Mouse (Mus musculus) lung, postnatal 4 days (tissue): Measurements from ENCODE around the gene Fuz.
"Not testable (repeated sequence)": the region's sequence is repeated elsewhere in the genome, so short reads cannot be mapped to it uniquely, and the experiment has no call there.

Source experiments
- DNase-seq, 2 experiments: peaks; one replicate each; pipeline ENCODE4 v3.0.0; 2021

Fuz gene

GRCm38 (mm10) chr7:44860576-44861428, 35.1 kb upstream of the Fuz start:
- peak; percentile 82 to 83 for DNase-seq

DNA sequence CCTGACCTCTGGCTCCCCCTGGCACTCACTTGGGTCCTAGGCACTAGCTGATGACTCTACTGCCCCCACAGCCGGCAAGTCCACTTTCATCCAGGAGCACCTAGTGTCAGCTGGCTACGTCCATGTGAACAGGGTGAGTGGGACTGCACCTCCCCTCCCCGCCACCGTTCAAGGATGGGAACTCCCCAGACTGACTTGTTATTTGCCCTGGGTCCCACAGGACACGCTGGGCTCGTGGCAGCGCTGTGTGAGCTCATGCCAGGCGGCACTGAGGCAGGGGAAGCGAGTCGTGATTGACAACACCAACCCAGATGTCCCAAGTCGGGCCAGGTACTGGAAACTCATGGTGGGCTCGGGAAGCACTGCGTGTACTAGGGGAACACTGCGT, 34.5 kb upstream of the Fuz start:
- no peak for DNase-seq

DNA sequence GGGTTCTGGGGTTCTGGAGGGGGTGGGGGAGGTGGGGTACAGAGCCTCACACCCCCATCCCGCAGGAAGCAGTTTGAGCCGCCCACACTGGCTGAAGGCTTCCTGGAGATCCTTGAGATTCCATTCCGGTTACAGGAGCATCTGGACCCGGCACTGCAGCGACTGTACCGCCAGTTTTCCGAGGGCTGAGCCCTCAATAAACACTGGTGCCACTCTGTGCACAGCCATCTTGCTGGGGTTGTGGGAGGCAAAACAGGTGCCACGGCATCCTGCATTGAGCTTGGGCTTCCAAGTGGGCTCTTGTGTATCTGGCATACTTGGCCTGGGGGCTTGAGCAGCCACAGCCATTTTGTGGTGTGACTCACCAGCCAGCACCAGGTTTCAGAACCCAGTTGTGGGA, 33.4 kb upstream of the Fuz start:
- no peak for DNase-seq

DNA sequence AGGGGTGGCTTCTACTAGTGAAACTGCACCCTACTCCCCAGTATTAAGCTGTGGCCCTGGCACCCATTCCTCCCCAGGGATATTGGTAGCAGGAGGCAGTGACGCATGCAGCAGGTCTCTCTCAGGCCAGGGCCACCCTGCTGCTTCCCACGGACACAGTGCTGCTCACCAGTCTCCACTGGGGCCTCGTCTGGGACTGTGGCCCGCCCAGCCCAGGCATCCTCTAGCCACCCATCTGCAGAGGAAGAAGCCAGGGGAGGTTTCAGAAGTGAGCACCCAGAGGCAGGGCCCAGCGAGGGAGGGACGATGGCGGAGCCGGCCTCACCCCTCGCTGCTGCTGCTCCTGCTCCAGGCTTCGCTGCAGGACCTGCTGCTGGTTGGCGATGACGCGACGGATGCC, 32.7 kb upstream of the Fuz start:
- no peak for DNase-seq

DNA sequence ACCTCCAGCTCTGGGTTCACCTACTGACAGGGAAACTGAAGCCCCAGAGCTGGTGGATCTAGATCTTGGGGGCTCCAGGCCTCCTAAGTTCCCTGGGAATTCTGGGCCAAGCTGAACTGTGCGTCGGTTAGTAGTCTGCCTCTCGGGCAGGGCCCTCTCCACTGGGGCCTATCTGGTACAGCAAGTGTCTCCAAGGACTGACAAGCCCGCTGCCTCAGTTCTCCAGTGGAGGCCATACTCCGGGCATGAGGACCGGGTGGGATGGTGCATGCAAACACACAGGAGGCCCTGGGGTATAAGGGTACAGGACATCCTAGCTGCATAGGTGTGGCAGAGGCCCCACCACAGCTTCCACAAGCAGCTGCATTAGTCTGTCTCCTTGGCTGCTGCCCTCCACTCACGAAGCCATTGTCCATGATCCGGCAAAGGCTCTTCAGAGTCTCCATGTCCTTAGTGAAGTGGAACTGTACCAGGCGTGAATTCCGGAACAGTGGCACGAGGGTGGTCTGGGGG, 31.8 kb upstream of the Fuz start:
- no peak for DNase-seq

DNA sequence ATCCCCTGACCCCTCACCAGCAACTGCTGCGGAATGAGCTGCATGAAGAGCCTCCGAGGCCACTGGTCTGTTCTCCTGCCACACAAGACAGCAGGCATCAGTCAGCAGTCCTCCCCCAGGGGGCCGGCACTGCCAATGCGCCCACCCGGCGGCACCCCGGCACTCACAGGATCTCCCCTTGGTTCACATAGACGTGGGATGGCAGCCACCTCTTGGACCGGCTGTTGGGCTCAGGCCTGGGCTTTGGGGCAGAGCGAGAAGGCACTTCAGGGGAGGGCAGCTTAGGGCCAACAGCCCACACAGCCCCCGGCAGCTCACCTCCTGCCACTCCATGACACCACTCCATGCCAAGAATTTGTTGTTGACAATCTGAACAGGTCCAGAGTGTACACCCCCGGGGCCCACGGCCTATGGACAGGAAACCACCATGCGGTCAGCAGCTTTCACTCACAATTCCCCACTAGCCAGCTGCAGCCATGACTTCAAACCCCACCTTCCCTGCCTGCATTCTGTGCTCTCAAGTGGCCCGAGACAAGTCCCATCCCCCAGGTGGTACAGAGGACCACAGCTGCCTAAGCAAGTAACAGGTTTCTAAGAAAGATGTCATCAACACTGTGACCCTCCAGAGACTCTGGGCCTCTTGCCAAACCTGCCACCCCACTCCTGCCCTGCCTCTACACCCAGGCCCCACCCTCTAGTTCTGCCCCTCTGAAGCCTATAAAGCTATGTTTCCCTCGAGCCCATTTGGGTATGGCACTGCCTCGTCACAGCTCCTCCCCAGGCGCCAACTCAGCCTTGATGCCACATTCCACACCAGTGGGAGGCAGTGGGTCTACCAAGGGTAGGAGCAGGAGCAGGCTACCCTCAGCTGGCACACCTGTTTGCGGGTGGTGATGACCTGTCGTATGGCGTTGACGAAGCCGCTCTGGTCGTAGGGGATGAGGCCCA, 31.0 kb upstream of the Fuz start:
- DNase-seq: peak; percentile 59 to 74

DNA sequence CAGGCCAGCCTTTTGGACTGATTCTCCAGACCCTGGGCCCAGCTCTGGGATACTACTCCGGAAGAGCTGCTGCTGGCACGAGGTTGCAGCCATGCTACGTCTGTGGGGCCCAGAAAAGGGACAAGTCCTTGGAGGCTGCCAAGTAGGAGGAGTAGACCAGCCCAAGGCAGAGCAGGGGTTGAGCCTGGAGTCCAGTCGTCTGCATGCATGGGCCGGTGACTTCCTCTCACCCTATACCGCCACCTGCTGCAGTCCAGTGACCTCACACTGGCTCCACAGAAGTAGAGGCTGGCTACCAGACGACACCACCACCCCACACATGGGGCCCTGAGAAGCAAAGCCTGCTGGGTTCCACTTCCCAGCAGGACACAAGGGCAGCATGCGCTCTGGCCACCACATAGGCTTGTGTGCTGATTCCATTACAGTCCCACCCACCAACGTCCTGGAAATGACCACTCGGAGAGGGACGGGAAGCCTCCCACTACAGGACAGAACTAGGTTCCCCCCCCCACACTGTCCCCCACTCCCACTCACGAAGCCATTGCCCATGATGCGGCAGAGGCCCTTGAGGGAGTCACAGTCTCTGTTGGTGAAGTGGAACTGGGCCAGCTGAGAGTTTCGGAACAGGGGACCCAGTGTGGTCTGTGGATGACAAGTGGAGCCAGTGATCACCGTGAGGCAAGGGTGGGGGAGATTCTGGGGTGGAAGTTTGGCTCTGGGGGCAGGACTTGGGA, 29.4 kb upstream of the Fuz start:
- peak; percentile 79 to 89 for DNase-seq

DNA sequence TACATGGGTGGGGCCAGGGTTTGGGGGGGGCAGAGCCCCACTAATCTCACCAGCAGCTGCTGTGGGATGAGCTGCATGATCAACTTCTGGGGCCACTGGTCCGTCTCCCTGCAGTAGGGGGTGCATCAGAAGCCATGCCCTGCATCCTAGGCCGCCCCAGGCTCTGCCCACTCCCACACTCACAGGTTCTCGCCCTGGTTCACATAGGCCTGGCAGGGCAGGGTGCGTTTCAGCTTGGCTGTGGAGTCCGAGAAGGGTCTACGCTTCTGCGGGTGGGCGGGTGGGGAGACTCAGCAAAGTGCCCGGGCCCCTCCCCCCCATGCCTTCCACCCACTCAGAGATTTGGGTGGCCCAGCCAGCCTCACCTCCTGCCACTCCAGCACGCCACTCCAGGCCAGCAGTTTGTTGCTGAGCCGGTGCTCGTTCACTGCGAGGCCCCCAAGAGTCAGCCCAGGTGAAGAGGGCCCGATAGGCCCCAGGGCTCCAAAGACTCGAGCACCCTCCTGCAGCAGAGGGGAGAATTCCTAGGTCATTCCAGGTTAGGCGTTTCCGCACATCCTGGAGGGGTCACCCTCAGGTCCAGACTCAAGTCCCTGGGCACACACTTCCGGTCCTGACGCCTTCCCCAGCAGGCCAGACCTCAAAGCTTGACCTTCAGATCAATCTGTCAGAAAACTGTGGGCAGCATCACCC, 28.7 kb upstream of the Fuz start:
- DNase-seq: no peak

DNA sequence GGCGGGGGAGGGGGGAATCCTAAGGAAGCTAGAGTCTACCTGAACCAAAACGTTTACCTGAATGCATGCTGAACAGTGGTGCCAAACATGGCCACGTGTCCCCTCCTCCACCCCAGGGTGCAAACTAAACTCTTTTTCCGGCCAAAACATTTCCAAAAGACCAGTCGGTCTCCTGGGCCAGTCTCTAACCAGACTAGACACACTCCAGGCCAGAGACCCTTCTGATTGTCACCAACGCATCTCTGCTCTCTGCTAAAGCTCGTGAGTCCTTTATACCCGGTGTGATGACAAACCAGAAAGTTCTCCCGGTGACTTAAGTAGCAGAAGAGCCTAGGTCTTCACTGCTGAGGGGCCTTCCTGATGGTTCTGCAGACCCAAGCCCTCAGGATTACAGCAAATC, 28.1 kb upstream of the Fuz start:
- DNase-seq: no peak

DNA sequence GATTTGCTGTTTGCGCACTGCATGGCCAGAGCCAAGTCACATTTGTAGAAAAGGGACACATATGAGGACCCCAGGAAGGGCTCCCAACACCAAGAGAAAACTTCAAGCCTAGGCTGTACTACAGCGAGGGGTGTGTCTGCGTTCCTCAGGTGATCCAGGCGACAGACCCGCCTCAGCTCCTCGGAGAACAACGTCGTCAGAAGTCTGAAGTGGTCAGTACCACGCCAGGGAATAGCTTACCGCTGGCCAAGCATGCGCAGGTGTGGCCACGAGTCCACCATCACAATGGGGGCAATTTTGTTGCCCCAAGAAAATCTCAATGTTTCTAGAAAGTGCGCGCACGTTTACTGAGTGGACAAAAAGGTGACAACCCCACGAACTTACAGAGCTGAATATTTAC, 27.4 kb upstream of the Fuz start:
- peak; percentile 64 to 81 for DNase-seq

DNA sequence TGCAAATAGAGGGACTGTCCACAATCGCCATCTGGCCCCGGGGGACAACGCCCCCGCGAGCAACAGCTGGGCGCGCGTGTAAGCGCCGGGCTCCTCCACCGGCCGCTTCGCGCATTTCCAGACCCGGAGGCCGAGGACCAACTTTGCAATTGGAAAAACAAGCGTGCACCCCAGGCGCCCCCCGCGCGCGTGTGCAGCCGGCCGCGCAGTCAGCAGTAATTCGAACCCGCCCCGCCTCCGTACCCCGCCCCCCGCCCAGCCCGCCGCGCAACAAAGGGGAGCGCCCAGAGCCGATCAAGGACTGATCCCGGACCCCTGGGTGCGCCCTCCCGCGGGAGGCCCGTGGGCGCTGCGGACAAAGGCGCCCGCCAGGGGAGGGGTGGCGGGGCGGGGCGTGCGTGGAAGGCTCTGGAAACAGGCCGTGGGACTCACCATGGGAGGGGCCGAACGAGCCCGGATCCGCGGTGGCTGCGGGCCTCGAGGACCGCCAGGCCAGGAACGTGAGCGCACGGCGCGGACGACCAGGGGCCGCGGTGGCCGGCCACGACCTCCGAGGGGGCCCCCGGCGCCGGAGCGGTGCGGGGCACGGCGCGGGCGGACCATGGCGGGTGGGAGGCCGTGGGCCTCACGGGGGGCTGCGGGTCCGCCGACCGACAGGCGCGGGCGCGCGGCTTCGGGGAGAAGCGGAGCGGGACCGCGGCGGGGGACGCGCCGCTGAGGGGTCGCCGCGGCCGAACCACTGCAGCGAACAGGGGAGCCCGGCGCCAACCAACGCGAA, 26.8 kb upstream of the Fuz start:
- DNase-seq: peak; percentile 80 to 90

DNA sequence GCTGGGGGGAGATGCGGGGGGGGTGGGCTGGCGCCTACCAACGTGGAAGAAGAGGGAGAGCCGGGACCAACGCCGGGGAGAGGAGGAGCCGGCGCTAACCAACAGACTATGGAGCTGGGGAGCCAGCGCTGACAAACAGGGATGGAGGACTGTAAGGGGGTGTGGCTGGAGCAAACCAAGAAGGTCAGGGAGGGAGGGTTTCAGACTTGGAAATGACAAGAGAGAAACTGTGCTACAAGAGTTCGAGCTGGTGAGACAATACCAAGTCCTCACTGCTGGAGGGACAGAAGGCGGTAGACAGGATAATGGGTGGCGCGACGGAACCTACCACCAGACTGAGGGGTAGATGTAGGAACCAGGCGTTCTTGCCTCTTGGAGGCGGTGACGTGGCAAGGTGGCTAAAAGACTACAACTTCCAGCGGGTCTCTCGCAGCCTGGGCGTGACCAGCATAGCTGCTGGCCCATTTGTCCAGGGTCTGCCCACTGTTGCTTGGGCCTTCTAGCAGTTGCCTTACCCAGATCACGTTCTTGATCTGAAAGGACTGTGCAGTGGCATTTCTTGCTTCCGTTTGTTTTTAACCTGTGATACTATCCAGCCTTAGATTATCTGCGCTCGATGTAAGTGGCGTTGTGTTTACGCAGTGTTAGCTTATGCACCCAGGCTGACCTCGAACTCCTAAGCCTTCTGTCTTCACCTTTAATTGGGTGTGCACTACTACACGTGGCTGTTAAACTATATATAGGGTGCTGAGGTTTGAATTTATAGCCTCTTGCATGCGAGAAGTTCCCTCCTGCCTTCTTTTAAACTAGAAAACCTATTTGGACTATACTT, 26.0 kb upstream of the Fuz start, which contains the start of gene Ptov1:
TSS of gene Ptov1 (minus strand) at position 92 of the 832 bp plus-strand sequence.
- DNase-seq: peak; percentile 93 to 97

GRCm38 (mm10) chr7:44870614-44871013, 25.3 kb upstream of the Fuz start:
- no peak for DNase-seq

GRCm38 (mm10) chr7:44871181-44871580, 24.7 kb upstream of the Fuz start:
- DNase-seq: no peak

GRCm38 (mm10) chr7:44871774-44872173, 24.1 kb upstream of the Fuz start:
- DNase-seq: not testable (repeated sequence)

DNA sequence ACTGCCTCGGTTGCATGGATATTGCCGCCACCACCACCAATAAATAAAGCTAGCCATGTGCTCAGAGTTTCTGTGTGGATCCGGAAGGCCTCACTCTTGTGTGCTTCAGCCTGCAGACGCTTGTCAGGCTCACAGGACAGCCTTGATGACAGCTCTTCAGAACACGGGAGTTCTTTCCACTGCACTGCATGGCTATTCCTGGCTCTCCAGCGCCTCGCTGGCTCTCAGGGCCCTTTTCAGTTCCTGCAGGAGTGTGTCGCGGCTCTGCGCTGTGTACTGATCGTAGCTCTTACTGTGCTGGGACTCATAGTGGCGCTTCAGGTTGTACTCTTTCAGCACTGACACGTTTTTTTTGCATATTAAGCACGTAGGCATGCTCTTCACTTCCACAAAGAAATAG, 18.0 kb upstream of the Fuz start:
- DNase-seq: no peak

DNA sequence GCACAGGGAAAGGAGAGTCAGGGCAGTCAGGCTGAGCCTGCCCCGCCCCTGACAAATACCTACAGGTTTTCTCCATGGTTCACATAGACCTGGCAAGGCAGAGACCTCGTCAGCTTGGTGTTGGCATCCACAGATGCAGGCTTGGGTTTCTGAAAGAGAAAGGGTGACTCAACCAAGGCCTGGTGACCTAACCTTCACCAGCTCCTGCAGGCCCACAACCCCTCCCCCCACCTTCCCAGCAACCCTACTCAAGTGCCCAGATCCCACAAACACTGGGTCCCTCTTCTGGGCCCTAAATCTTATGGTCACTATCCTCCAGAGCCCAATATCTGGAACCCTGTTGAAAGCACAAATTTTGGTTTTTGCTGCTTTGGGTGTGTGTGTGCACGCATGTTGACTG, 12.8 kb upstream of the Fuz start:
- no peak for DNase-seq

GRCm38 (mm10) chr7:44884637-44885036, 11.2 kb upstream of the Fuz start:
- no peak for DNase-seq

GRCm38 (mm10) chr7:44886964-44887363, 8.9 kb upstream of the Fuz start:
- peak in 1 of 2 experiments; percentile 43 for DNase-seq
